Mouse (Mus musculus): Measurements from ENCODE around the gene Kalrn. TPM values are rescaled to one million over a fixed set of nuclear protein-coding genes. Genes with fewer than 3 reads are reported as not detected.

Kalrn gene
- polyA plus RNA-seq, 1 experiment = 43.0 TPM

DNA sequence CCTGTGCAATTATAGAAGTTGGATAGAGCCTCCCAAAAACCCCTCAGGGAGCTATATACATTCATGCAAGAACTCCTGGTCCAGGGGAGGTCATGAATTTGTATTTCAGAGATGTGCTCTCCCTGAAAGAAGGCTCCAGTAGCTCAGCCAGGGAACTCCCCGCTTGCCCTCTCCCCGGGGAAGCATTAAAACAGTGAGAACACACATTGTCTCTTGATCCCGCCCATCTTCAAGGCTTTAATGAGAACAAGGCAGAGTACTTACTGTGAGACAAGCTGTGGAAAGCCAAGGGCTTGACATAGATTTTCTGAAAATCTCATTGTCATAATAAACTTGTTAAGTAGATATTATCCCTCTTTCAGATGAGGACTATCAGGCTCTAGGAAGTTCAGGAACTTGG lies 155.4 kb downstream of the Kalrn start:
- Histone ChIP-seq H3K36me3 (ENCODE audit: control insufficient read depth, insufficient read depth, low read length) (no peaks in the 10 kb centered on the region), H3K27me3 (ENCODE audit: control insufficient read depth, insufficient read depth, low read length) (no peaks in the 10 kb centered on the region), H3K4me3 (ENCODE audit: low read depth, low read length) (no peak overlapping the region), H3K4me1 (ENCODE audit: control insufficient read depth, insufficient read depth, insufficient read length, low read length) (no peaks in the 10 kb centered on the region), H3K27ac (ENCODE audit: insufficient read depth, low read depth, low read length) (no peak overlapping the region)
- 66% methylated on average over 3 of the region's 3 CpGs for WGBS
- TF ChIP-seq CTCF (IDR thresholded peaks at IDR 0.05; ENCODE audit: extremely low read depth, insufficient read length, insufficient replicate concordance, low read depth, low read length) (no peak), POLR2A (IDR thresholded peaks at IDR 0.05; ENCODE audit: low read depth, low read length) (no peak)

DNA sequence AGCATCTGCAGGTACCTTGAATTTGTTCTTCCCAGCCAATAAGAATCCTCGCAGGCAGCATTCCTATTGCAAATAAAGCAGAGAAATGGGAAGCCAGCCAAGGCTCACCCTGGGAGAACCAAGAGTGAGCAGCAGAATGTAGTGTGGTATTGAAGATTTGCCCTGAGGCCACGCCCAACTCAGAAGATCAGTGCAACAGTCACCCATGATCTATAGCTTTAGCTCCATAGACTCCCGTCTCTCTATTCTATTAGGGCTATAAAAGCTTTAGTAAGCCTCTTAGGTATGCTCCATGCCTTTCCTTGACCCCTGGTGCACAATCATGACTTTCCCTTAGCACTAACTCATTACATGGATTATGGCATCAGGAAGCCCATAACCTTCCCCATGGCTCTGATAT lies 155.9 kb downstream of the Kalrn start:
- Histone ChIP-seq H3K4me1 (ENCODE audit: control insufficient read depth, insufficient read depth, insufficient read length, low read length) (no peaks in the 10 kb centered on the region), H3K27ac (ENCODE audit: insufficient read depth, low read depth, low read length) (no peak overlapping the region), H3K36me3 (ENCODE audit: control insufficient read depth, insufficient read depth, low read length) (no peaks in the 10 kb centered on the region), H3K4me3 (ENCODE audit: low read depth, low read length) (no peak overlapping the region), H3K27me3 (ENCODE audit: control insufficient read depth, insufficient read depth, low read length) (no peaks in the 10 kb centered on the region)
- WGBS = 54% methylated on average over 3 of the region's 3 CpGs
- TF ChIP-seq POLR2A (IDR thresholded peaks at IDR 0.05; ENCODE audit: low read depth, low read length) = no peak
- no peak for TF ChIP-seq CTCF (IDR thresholded peaks at IDR 0.05; ENCODE audit: extremely low read depth, insufficient read length, insufficient replicate concordance, low read depth, low read length)

DNA sequence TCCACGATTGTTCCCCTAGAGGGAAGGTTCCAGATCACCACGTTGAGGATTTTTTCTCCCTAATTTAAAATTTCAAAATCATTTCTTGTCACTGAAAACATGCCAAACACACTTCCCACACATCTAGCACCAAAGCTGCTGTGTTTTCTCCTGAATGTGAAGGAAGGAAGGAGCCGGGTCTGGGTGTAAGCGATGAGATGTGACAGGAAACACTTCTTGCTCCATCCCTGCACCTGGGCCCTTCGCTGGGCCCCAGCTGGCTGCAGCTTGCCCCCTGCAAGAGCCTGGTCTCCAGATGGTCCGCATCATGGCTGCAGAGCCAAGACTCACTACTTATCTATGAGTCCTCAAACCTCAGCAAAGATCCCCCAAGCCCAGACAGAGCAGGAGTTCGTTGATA lies 158.8 kb downstream of the Kalrn start:
- H3K36me3 ChIP-seq (ENCODE audit: control insufficient read depth, insufficient read depth, low read length) = no peaks in the 10 kb centered on the region
- H3K4me3 ChIP-seq (ENCODE audit: low read depth, low read length) = no peak overlapping the region
- H3K27me3 ChIP-seq (ENCODE audit: control insufficient read depth, insufficient read depth, low read length) = no peaks in the 10 kb centered on the region
- no peak overlapping the region for H3K27ac ChIP-seq (ENCODE audit: insufficient read depth, low read depth, low read length)
- H3K4me1 ChIP-seq (ENCODE audit: control insufficient read depth, insufficient read depth, insufficient read length, low read length) = no peaks in the 10 kb centered on the region
- TF ChIP-seq CTCF (IDR thresholded peaks at IDR 0.05; ENCODE audit: extremely low read depth, insufficient read length, insufficient replicate concordance, low read depth, low read length) (no peak), POLR2A (IDR thresholded peaks at IDR 0.05; ENCODE audit: low read depth, low read length) (no peak)
- WGBS = 66% methylated on average over 7 of the region's 7 CpGs

DNA sequence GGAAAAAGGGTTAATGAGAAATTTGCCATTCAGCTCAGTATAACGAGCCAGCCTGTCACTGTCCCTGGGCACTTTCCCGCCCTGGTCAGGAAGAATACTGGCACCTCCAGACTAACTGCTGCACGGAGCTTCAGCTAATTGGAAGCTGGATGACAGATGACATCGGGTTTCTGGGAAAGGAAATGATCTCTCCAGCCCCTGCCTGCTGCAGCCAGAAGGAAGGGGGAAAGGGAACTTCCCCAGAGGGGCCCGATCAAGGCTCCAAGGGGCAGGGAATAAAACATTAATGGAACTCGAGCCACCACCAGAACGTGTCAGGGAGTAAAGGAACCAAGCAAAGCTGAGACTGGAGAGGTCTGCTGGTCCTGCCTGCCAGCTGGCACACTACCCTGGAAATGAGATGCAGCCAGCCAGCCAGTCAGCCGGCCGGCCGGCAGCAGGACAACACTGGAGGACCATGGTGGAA lies 159.4 kb downstream of the Kalrn start:
- TF ChIP-seq CTCF (IDR thresholded peaks at IDR 0.05; ENCODE audit: extremely low read depth, insufficient read length, insufficient replicate concordance, low read depth, low read length) (no peak), POLR2A (IDR thresholded peaks at IDR 0.05; ENCODE audit: low read depth, low read length) (no peak)
- H3K4me3 ChIP-seq (ENCODE audit: low read depth, low read length) = no peak overlapping the region
- no peak overlapping the region for H3K27ac ChIP-seq (ENCODE audit: insufficient read depth, low read depth, low read length)
- H3K36me3 ChIP-seq (ENCODE audit: control insufficient read depth, insufficient read depth, low read length) = no peaks in the 10 kb centered on the region
- no peaks in the 10 kb centered on the region for H3K27me3 ChIP-seq (ENCODE audit: control insufficient read depth, insufficient read depth, low read length)
- no peaks in the 10 kb centered on the region for H3K4me1 ChIP-seq (ENCODE audit: control insufficient read depth, insufficient read depth, insufficient read length, low read length)
- 48% methylated on average over 10 of the region's 10 CpGs for WGBS

DNA sequence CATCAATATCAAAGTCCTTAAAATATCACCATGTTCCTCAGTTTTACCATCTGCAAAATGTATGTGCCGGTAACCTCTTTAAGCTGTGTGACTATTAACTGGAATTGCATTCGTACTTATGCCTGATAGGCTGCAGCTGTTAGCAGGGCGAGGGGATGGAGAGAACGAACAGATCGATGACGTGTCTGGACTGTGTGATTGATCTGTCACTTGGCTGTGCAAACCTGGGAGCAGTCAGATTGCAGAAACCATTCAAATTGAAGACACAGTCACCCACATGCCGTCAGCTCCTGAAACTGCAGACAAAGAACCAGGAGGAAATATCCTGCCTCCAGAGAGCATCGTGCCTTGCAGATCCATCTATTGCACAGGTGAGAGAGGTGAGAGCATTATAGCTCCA lies 166.3 kb downstream of the Kalrn start:
- no peaks in the 10 kb centered on the region for H3K27me3 ChIP-seq (ENCODE audit: control insufficient read depth, insufficient read depth, low read length)
- WGBS = 59% methylated on average over 8 of the region's 8 CpGs

DNA sequence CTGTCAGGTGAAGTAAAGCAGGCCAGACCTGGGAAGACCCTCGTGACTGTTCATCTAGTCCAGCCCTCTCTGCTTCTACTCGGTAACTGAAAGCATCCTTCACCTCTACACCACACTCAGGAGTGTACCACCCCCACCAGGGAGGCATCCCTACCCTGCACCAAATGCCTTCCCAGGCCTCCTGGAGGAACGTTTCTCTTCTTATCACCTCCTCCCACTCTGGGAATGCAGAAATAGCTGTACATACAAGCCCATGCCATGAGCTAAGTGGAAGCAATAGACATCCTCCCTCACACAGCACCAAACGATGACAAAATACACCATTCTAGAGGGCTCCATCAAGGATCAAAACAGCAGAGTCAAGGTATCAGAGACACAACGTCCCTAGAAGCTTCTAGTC lies 168.2 kb downstream of the Kalrn start:
- no peaks in the 10 kb centered on the region for H3K36me3 ChIP-seq (ENCODE audit: control insufficient read depth, insufficient read depth, low read length)
- H3K4me3 ChIP-seq (ENCODE audit: low read depth, low read length) = no peak overlapping the region
- no peak for TF ChIP-seq POLR2A (IDR thresholded peaks at IDR 0.05; ENCODE audit: low read depth, low read length)
- TF ChIP-seq CTCF (IDR thresholded peaks at IDR 0.05; ENCODE audit: extremely low read depth, insufficient read length, insufficient replicate concordance, low read depth, low read length) = no peak
- 48% methylated on average over 5 of the region's 5 CpGs for WGBS
- H3K27ac ChIP-seq (ENCODE audit: insufficient read depth, low read depth, low read length) = no peak overlapping the region
- no peaks in the 10 kb centered on the region for H3K27me3 ChIP-seq (ENCODE audit: control insufficient read depth, insufficient read depth, low read length)
- 0 out of 2 replicates have a peak, but pooled peaks cover 2% of the 10 kb centered on the region for H3K4me1 ChIP-seq (ENCODE audit: control insufficient read depth, insufficient read depth, insufficient read length, low read length)

More for the DNA sequence above, 166.3 kb downstream of the Kalrn start:
- Histone ChIP-seq H3K4me3 (ENCODE audit: low read depth, low read length) (no peak overlapping the region), H3K36me3 (ENCODE audit: control insufficient read depth, insufficient read depth, low read length) (no peaks in the 10 kb centered on the region), H3K4me1 (ENCODE audit: control insufficient read depth, insufficient read depth, insufficient read length, low read length) (no peaks in the 10 kb centered on the region), H3K27ac (ENCODE audit: insufficient read depth, low read depth, low read length) (no peak overlapping the region)
- no peak for TF ChIP-seq POLR2A (IDR thresholded peaks at IDR 0.05; ENCODE audit: low read depth, low read length)

DNA sequence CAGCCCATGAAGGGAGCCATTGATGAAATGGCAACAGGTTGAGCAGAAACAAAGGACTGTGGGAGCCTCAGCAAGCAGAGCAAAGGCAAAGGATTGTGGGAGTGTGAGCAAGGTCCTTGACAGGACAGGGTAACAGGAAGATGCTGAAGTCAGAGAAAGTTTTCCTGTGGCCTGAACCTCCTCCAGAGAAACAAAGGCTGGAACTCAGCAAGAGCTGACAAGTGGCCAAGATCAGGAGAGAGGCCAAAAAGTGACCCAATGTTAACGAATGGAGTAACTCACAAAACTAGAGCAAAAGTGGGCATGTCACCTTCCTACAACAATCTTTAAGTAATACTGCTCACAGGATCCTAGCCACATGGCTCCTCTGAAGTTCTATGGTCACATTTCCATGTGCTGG lies 172.1 kb downstream of the Kalrn start:
- 74% methylated on average over 1 of the region's 1 CpGs for WGBS
- Histone ChIP-seq H3K27me3 (ENCODE audit: control insufficient read depth, insufficient read depth, low read length) (no peaks in the 10 kb centered on the region), H3K27ac (ENCODE audit: insufficient read depth, low read depth, low read length) (no peak overlapping the region), H3K36me3 (ENCODE audit: control insufficient read depth, insufficient read depth, low read length) (no peaks in the 10 kb centered on the region), H3K4me3 (ENCODE audit: low read depth, low read length) (no peak overlapping the region), H3K4me1 (ENCODE audit: control insufficient read depth, insufficient read depth, insufficient read length, low read length) (0 out of 2 replicates have a peak, but pooled peaks cover 2% of the 10 kb centered on the region)
- TF ChIP-seq CTCF (IDR thresholded peaks at IDR 0.05; ENCODE audit: extremely low read depth, insufficient read length, insufficient replicate concordance, low read depth, low read length) (no peak), POLR2A (IDR thresholded peaks at IDR 0.05; ENCODE audit: low read depth, low read length) (no peak)
